Mouse (Mus musculus): ENCODE results near the gene Gpr87.
A peak's percentile ranks its signal among the peaks of the same experiment; 100 is the strongest.
"Not testable (repeated sequence)": the region's sequence is repeated elsewhere in the genome, so short reads cannot be mapped to it uniquely, and the experiment has no call there.

Gpr87 gene

GRCm38 (mm10) chr3:59187336-59187735, 7.6 kb downstream of the Gpr87 start:
- no peak for DNase-seq (ENCODE audit: low read depth, low spot score)

GRCm38 (mm10) chr3:59185662-59186061, 9.2 kb downstream of the Gpr87 start:
- DNase-seq (ENCODE audit: low read depth, low spot score) = no peak

- no peak for DNase-seq (ENCODE audit: low read depth, low spot score)
These were observed 12.8 kb downstream of the Gpr87 start for GRCm38 (mm10) chr3:59182129-59182528.

GRCm38 (mm10) chr3:59181134-59181533, 13.8 kb downstream of the Gpr87 start:
- no peak for DNase-seq (ENCODE audit: low read depth, low spot score)

- DNase-seq (ENCODE audit: low read depth, low spot score) = no peak
These were observed 18.0 kb downstream of the Gpr87 start for GRCm38 (mm10) chr3:59176871-59177270.

- DNase-seq (ENCODE audit: low read depth, low spot score) = no peak
These were observed 19.7 kb downstream of the Gpr87 start for GRCm38 (mm10) chr3:59175234-59175633.

- DNase-seq (ENCODE audit: low read depth, low spot score) = no peak
These were observed 20.3 kb downstream of the Gpr87 start for GRCm38 (mm10) chr3:59174426-59175154.

GRCm38 (mm10) chr3:59169921-59170627, 24.8 kb downstream of the Gpr87 start:
- DNase-seq (ENCODE audit: low read depth, low spot score) = no peak

- DNase-seq (ENCODE audit: low read depth, low spot score) = no peak
These were observed 25.7 kb downstream of the Gpr87 start for GRCm38 (mm10) chr3:59169215-59169614.

GRCm38 (mm10) chr3:59168476-59168875, 26.4 kb downstream of the Gpr87 start:
- DNase-seq (ENCODE audit: low read depth, low spot score) = no peak

- DNase-seq (ENCODE audit: low read depth, low spot score) = peak; percentile 39
These were observed 27.4 kb downstream of the Gpr87 start for GRCm38 (mm10) chr3:59167417-59168054.

- DNase-seq (ENCODE audit: low read depth, low spot score) = no peak
These were observed 34.4 kb downstream of the Gpr87 start for GRCm38 (mm10) chr3:59160465-59160864.

- no peak for DNase-seq (ENCODE audit: low read depth, low spot score)
These were observed 37.9 kb downstream of the Gpr87 start for GRCm38 (mm10) chr3:59157048-59157447.

GRCm38 (mm10) chr3:59155404-59155803, 39.5 kb downstream of the Gpr87 start:
- DNase-seq (ENCODE audit: low read depth, low spot score) = no peak

GRCm38 (mm10) chr3:59154888-59155287, 40.0 kb downstream of the Gpr87 start:
- DNase-seq (ENCODE audit: low read depth, low spot score) = no peak

GRCm38 (mm10) chr3:59153424-59153823, 41.5 kb downstream of the Gpr87 start, which contains the start of gene P2ry14:
Gene P2ry14, minus strand, starts transcription at chr3:59153618.
- no peak for DNase-seq (ENCODE audit: low read depth, low spot score)

GRCm38 (mm10) chr3:59150624-59151023, 44.3 kb downstream of the Gpr87 start:
- DNase-seq (ENCODE audit: low read depth, low spot score) = no peak

GRCm38 (mm10) chr3:59149646-59150045, 45.3 kb downstream of the Gpr87 start:
- DNase-seq (ENCODE audit: low read depth, low spot score) = peak; percentile 38

- DNase-seq (ENCODE audit: low read depth, low spot score) = no peak
These were observed 49.7 kb downstream of the Gpr87 start for GRCm38 (mm10) chr3:59145194-59145593.

GRCm38 (mm10) chr3:59141507-59142305, 53.2 kb downstream of the Gpr87 start:
- no peak for DNase-seq (ENCODE audit: low read depth, low spot score)

GRCm38 (mm10) chr3:59140941-59141340, 54.0 kb downstream of the Gpr87 start:
- DNase-seq (ENCODE audit: low read depth, low spot score) = not testable (repeated sequence)

- no peak for DNase-seq (ENCODE audit: low read depth, low spot score)
These were observed 54.8 kb downstream of the Gpr87 start for GRCm38 (mm10) chr3:59140115-59140514.
